ENCODE assay signal across 4 mouse cellular contexts in genomic region chr9:78971731-78972130, GRCm38 (mm10).
"Had no signal": no experiment of that assay in that cellular context is flagged by ENCODE, and none has a peak within 500 bp of the region (broad histone marks: within the 10 kb centered on the region; RNA-seq: fewer than 3 reads in every experiment).

No protein-coding gene starts in this region.

- DNase-seq: kidney, postnatal 14 days; lung, postnatal 14 days; right cerebral cortex, postnatal 14 days; thymus, postnatal 14 days had no signal
